Mouse (Mus musculus) G1E-ER4 (cell line): ENCODE measurements around the gene Kif1b. TPM values are rescaled to one million over a fixed set of nuclear protein-coding genes. Genes with fewer than 3 reads are reported as not detected.

Source experiments
- GATA1 ChIP-seq: IDR thresholded peaks from one replicate; pipeline ENCODE4 v1.8.0; 2012; ENCODE audit warnings: low read length, inconsistent platforms
- polyA plus RNA-seq: library from polyadenylated mRNA; stranded (reverse); fragments of >175 nt; gene quantifications from 2 replicates; pipeline ENCODE4 v1.2.3, GENCODE M21; 2012

The Kif1b gene
- polyA plus RNA-seq, 1 experiment, result 6.4 TPM

GRCm38 (mm10) chr4:149149196-149149595, 158.3 kb downstream of the Kif1b start:
- no peak for TF ChIP-seq GATA1

GRCm38 (mm10) chr4:149148084-149148483, 159.4 kb downstream of the Kif1b start:
- TF ChIP-seq GATA1, result no peak

GRCm38 (mm10) chr4:149147528-149147927, 160.0 kb downstream of the Kif1b start:
- TF ChIP-seq GATA1, result no peak

GRCm38 (mm10) chr4:149145151-149145550, 162.3 kb downstream of the Kif1b start:
- no peak for TF ChIP-seq GATA1

GRCm38 (mm10) chr4:149144459-149144858, 163.0 kb downstream of the Kif1b start:
- TF ChIP-seq GATA1, result no peak

- no peak for TF ChIP-seq GATA1
These were observed 163.9 kb downstream of the Kif1b start for GRCm38 (mm10) chr4:149143594-149143993.

- TF ChIP-seq GATA1, result no peak
These were observed 169.0 kb downstream of the Kif1b start for GRCm38 (mm10) chr4:149138515-149138914.

- TF ChIP-seq GATA1, result no peak
These were observed 170.3 kb downstream of the Kif1b start, which contains the start of gene Cenps for GRCm38 (mm10) chr4:149136982-149137770. Gene Cenps, minus strand, starts transcription at chr4:149137629.

- no peak for TF ChIP-seq GATA1
These were observed 171.2 kb downstream of the Kif1b start for GRCm38 (mm10) chr4:149136116-149136850.

- no peak for TF ChIP-seq GATA1
These were observed 174.1 kb downstream of the Kif1b start for GRCm38 (mm10) chr4:149133395-149133794.

GRCm38 (mm10) chr4:149131789-149132565, 175.5 kb downstream of the Kif1b start:
- no peak for TF ChIP-seq GATA1

- no peak for TF ChIP-seq GATA1
These were observed 176.3 kb downstream of the Kif1b start for GRCm38 (mm10) chr4:149131021-149131752.

- no peak for TF ChIP-seq GATA1
These were observed 179.0 kb downstream of the Kif1b start for GRCm38 (mm10) chr4:149128467-149128866.

- TF ChIP-seq GATA1, result no peak
These were observed 180.8 kb downstream of the Kif1b start, which contains the start of gene Cort for GRCm38 (mm10) chr4:149126663-149127062. Gene Cort, minus strand, starts transcription at chr4:149126763.

Other genes with a start within 250 kb of the Kif1b start
- gene Pex14, start 207.8 kb downstream of the Kif1b start, polyA plus RNA-seq, result 57.5 and 64.7 TPM in 2 replicates
- gene Dffa, start 203.5 kb downstream of the Kif1b start, polyA plus RNA-seq, result 9.9 and 10.8 TPM in 2 replicates
- 4.1 and 5.8 TPM in 2 replicates for gene Cort, start 180.9 kb downstream of the Kif1b start, polyA plus RNA-seq
- 28.5 and 34.1 TPM in 2 replicates for gene Cenps, start 170.1 kb downstream of the Kif1b start, polyA plus RNA-seq
- 130 and 184 TPM in 2 replicates for gene Pgd, start 140.9 kb downstream of the Kif1b start, polyA plus RNA-seq
- gene Ube4b, start 119.1 kb upstream of the Kif1b start, polyA plus RNA-seq, result 446 and 480 TPM in 2 replicates
- gene Rbp7, start 147.3 kb upstream of the Kif1b start, polyA plus RNA-seq, result not detected in 2 replicates
- gene Tmem274, start 169.7 kb upstream of the Kif1b start, polyA plus RNA-seq, result not detected in 2 replicates
- gene Nmnat1, start 177.5 kb upstream of the Kif1b start, polyA plus RNA-seq, result 1.6 and 3.2 TPM in 2 replicates
- gene Lzic, start 177.5 kb upstream of the Kif1b start, polyA plus RNA-seq, result 7.2 and 10.2 TPM in 2 replicates
- 0.69 and 3.3 TPM in 2 replicates for gene Ctnnbip1, start 210.5 kb upstream of the Kif1b start, polyA plus RNA-seq